Mouse (Mus musculus) liver, embryonic 12.5 days (tissue): ENCODE measurements around the gene Bbof1. TPM values are rescaled to one million over a fixed set of nuclear protein-coding genes. Genes with fewer than 3 reads are reported as not detected.

Experiments
- ATAC-seq: fragments of 200-750 bp; cut with Nextera tagmentation; 2 replicates; pipeline ENCODE4 v1.8.0; 2017; ENCODE audit warnings: moderate number of reproducible peaks, mild to moderate bottlenecking, moderate library complexity
- H3K27ac ChIP-seq: fragments of 300-500 bp; sonication (generic); 2 replicates; pipeline ENCODE4 v1.5.1; 2016; ENCODE audit warnings: mild to moderate bottlenecking
- H3K27me3 ChIP-seq: fragments of 300-500 bp; sonication (generic); replicated peaks from 2 replicates; pipeline ENCODE4 v1.6.1; 2016; ENCODE audit warnings: mild to moderate bottlenecking, moderate library complexity
- H3K36me3 ChIP-seq: fragments of 300-500 bp; sonication (generic); 2 replicates; pipeline ENCODE4 v1.6.1; 2016; ENCODE audit warnings: mild to moderate bottlenecking, moderate library complexity
- H3K4me1 ChIP-seq: fragments of 300-500 bp; sonication (generic); 2 replicates; pipeline ENCODE4 v1.6.1; 2016
- H3K4me2 ChIP-seq: fragments of 300-500 bp; sonication (generic); 2 replicates; pipeline ENCODE4 v1.6.1; 2016; ENCODE audit warnings: mild to moderate bottlenecking, moderate library complexity
- H3K4me3 ChIP-seq: fragments of 300-500 bp; sonication (generic); 2 replicates; pipeline ENCODE4 v1.5.1; 2016; ENCODE audit warnings: mild to moderate bottlenecking, moderate library complexity
- H3K9ac ChIP-seq: fragments of 300-500 bp; sonication (generic); 2 replicates; pipeline ENCODE4 v1.6.1; 2016; ENCODE audit warnings: mild to moderate bottlenecking, moderate library complexity
- H3K9me3 ChIP-seq: fragments of 300-500 bp; sonication (generic); replicated peaks from 2 replicates; pipeline ENCODE4 v1.6.1; 2016; ENCODE audit warnings: mild to moderate bottlenecking, moderate library complexity
- WGBS: fragments of 180-500 bp; shearing (Covaris S2); methylation state at CpG from one replicate; pipeline ENCODE4 v1.1.7; 2016; ENCODE audit not compliant: insufficient replicate concordance; 5-methylcytosine and 5-hydroxymethylcytosine counted together
- polyA plus RNA-seq: library from polyadenylated mRNA; unstranded; fragments of >200 nt; fragmentation: Nextera tagmentation; extraction: Ambion mirVana; gene quantifications from 2 replicates; pipeline ENCODE4 v1.2.1, GENCODE M21; 2016

Bbof1 gene
- polyA plus RNA-seq, 1 experiment from 2014 or later, result 0.51 TPM

GRCm38 (mm10) chr12:84402923-84403322, 5.9 kb upstream of the Bbof1 start:
- no peak overlapping the region for H3K4me3 ChIP-seq
- H3K4me1 ChIP-seq, result peaks cover 24% of the 10 kb centered on the region
- ATAC-seq, result no peak
- H3K36me3 ChIP-seq, result no peaks in the 10 kb centered on the region
- no peaks in the 10 kb centered on the region for H3K27me3 ChIP-seq
- no peaks in the 10 kb centered on the region for H3K9me3 ChIP-seq
- no peak overlapping the region for H3K27ac ChIP-seq
- no peak overlapping the region for H3K9ac ChIP-seq
- no peak overlapping the region for H3K4me2 ChIP-seq
- WGBS, result 59% methylated on average over 9 of the region's 9 CpGs

GRCm38 (mm10) chr12:84404541-84404940, 4.3 kb upstream of the Bbof1 start:
- Histone ChIP-seq H3K4me1 (peaks cover 31% of the 10 kb centered on the region), H3K4me3 (no peak overlapping the region), H3K27me3 (peaks cover 5% of the 10 kb centered on the region), H3K9me3 (no peaks in the 10 kb centered on the region), H3K4me2 (no peak overlapping the region), H3K27ac (no peak overlapping the region), H3K9ac (no peak overlapping the region), H3K36me3 (no peaks in the 10 kb centered on the region)
- WGBS, result 83% methylated on average over 6 of the region's 6 CpGs
- no peak for ATAC-seq

- Histone ChIP-seq H3K9ac (no peak overlapping the region), H3K4me3 (no peak overlapping the region), H3K9me3 (no peaks in the 10 kb centered on the region), H3K4me1 (peaks cover 17% of the 10 kb centered on the region), H3K27ac (no peak overlapping the region), H3K36me3 (no peaks in the 10 kb centered on the region), H3K27me3 (peaks cover 15% of the 10 kb centered on the region), H3K4me2 (no peak overlapping the region)
- 56% methylated on average over 4 of the region's 4 CpGs for whole genome bisulfite sequencing
- ATAC-seq, result no peak
Observed at GRCm38 (mm10) chr12:84407259-84407658, 1.6 kb upstream of the Bbof1 start.

- H3K4me3 ChIP-seq, result peak overlapping the region; percentile 79
- no peaks in the 10 kb centered on the region for H3K9me3 ChIP-seq
- H3K9ac ChIP-seq, result peak overlapping the region; percentile 85
- peak overlapping the region; percentile 93 for H3K4me2 ChIP-seq
- H3K36me3 ChIP-seq, result no peaks in the 10 kb centered on the region
- peak overlapping the region; percentile 84 for H3K27ac ChIP-seq
- ATAC-seq, result peak; percentile 71
- under 1% methylated on average over 49 of the region's 52 CpGs for WGBS
- H3K27me3 ChIP-seq, result peaks cover 15% of the 10 kb centered on the region
- peaks cover 17% of the 10 kb centered on the region for H3K4me1 ChIP-seq
Observed at GRCm38 (mm10) chr12:84407874-84408818, 725 bp upstream of the Bbof1 start.

- H3K9me3 ChIP-seq, result no peaks in the 10 kb centered on the region
- H3K4me2 ChIP-seq, result peak within 1 kb of the TSS; percentile 84
- WGBS, result 2% methylated on average over 50 of the region's 50 CpGs
- H3K36me3 ChIP-seq, result no peaks in the 10 kb centered on the region; the same call in 1 of the 2 replicates
- H3K4me1 ChIP-seq, result peaks cover 9% of the 10 kb centered on the region
- H3K9ac ChIP-seq, result peak within 1 kb of the TSS; percentile 74
- no peaks in the 10 kb centered on the region for H3K27me3 ChIP-seq
- peak; percentile 96 for ATAC-seq
- H3K4me3 ChIP-seq, result peak within 1 kb of the TSS; percentile 64
- H3K27ac ChIP-seq, result peak within 1 kb of the TSS; percentile 81
Observed at GRCm38 (mm10) chr12:84416834-84417604, 8.1 kb downstream of the Bbof1 start, which contains the start of gene Rnf113a2. Rnf113a2 (plus strand) TSS chr12:84417196.

GRCm38 (mm10) chr12:84417605-84417922, 8.7 kb downstream of the Bbof1 start:
- peak overlapping the region; percentile 81 for H3K27ac ChIP-seq
- peaks cover 9% of the 10 kb centered on the region for H3K4me1 ChIP-seq
- H3K27me3 ChIP-seq, result no peaks in the 10 kb centered on the region
- peak overlapping the region; percentile 64 for H3K4me3 ChIP-seq
- no peak for ATAC-seq
- H3K4me2 ChIP-seq, result peak overlapping the region; percentile 84
- H3K9me3 ChIP-seq, result no peaks in the 10 kb centered on the region
- H3K9ac ChIP-seq, result peak overlapping the region; percentile 74
- 31% methylated on average over 18 of the region's 18 CpGs for WGBS
- H3K36me3 ChIP-seq, result no peaks in the 10 kb centered on the region; the same call in 1 of the 2 replicates

GRCm38 (mm10) chr12:84423990-84424389, 15.1 kb downstream of the Bbof1 start:
- Histone ChIP-seq H3K36me3 (no peaks in the 10 kb centered on the region), H3K4me1 (no peaks in the 10 kb centered on the region), H3K27me3 (no peaks in the 10 kb centered on the region), H3K9me3 (no peaks in the 10 kb centered on the region), H3K27ac (no peak overlapping the region), H3K4me3 (no peak overlapping the region), H3K4me2 (no peak overlapping the region), H3K9ac (no peak overlapping the region)
- 44% methylated on average over 3 of the region's 3 CpGs for WGBS
- ATAC-seq, result no peak

GRCm38 (mm10) chr12:84429825-84430224, 21.0 kb downstream of the Bbof1 start:
- no peak overlapping the region for H3K27ac ChIP-seq
- ATAC-seq, result no peak
- no peak overlapping the region for H3K4me3 ChIP-seq
- H3K9me3 ChIP-seq, result no peaks in the 10 kb centered on the region
- H3K4me1 ChIP-seq, result no peaks in the 10 kb centered on the region
- H3K36me3 ChIP-seq, result peaks cover 6% of the 10 kb centered on the region; the same call in 1 of the 2 replicates
- H3K27me3 ChIP-seq, result no peaks in the 10 kb centered on the region
- H3K9ac ChIP-seq, result no peak overlapping the region
- 80% methylated on average over 2 of the region's 2 CpGs for WGBS
- no peak overlapping the region for H3K4me2 ChIP-seq

- no peak for ATAC-seq
- Histone ChIP-seq H3K4me1 (no peaks in the 10 kb centered on the region), H3K27ac (no peak overlapping the region), H3K9ac (no peak overlapping the region), H3K36me3 (0 out of 2 replicates have a peak, but pooled peaks cover 8% of the 10 kb centered on the region), H3K4me2 (no peak overlapping the region), H3K27me3 (0 out of 2 replicates have a peak, but pooled peaks cover 2% of the 10 kb centered on the region), H3K4me3 (no peak overlapping the region), H3K9me3 (no peaks in the 10 kb centered on the region)
- WGBS, result 30% methylated on average over 2 of the region's 2 CpGs
Observed at GRCm38 (mm10) chr12:84438697-84439096, 29.8 kb downstream of the Bbof1 start.

GRCm38 (mm10) chr12:84442526-84442925, 33.7 kb downstream of the Bbof1 start:
- H3K27me3 ChIP-seq, result peaks cover 25% of the 10 kb centered on the region
- H3K4me2 ChIP-seq, result no peak overlapping the region
- no peak overlapping the region for H3K9ac ChIP-seq
- WGBS, result 59% methylated on average over 4 of the region's 4 CpGs
- no peak overlapping the region for H3K4me3 ChIP-seq
- H3K4me1 ChIP-seq, result no peaks in the 10 kb centered on the region
- 0 out of 2 replicates have a peak, but pooled peaks cover 8% of the 10 kb centered on the region for H3K36me3 ChIP-seq
- ATAC-seq, result no peak
- no peaks in the 10 kb centered on the region for H3K9me3 ChIP-seq
- no peak overlapping the region for H3K27ac ChIP-seq

GRCm38 (mm10) chr12:84447386-84447785, 38.5 kb downstream of the Bbof1 start:
- Histone ChIP-seq H3K4me1 (peaks cover 14% of the 10 kb centered on the region), H3K9ac (no peak overlapping the region), H3K4me2 (no peak overlapping the region), H3K36me3 (no peaks in the 10 kb centered on the region), H3K9me3 (no peaks in the 10 kb centered on the region), H3K4me3 (no peak overlapping the region), H3K27me3 (peaks cover 33% of the 10 kb centered on the region), H3K27ac (no peak overlapping the region)
- 50% methylated on average over 1 of the region's 1 CpGs for WGBS
- no peak for ATAC-seq

GRCm38 (mm10) chr12:84448181-84448580, 39.3 kb downstream of the Bbof1 start:
- Histone ChIP-seq H3K9me3 (no peaks in the 10 kb centered on the region), H3K9ac (no peak overlapping the region), H3K27ac (no peak overlapping the region), H3K4me3 (no peak overlapping the region), H3K27me3 (peaks cover 33% of the 10 kb centered on the region), H3K4me1 (peaks cover 22% of the 10 kb centered on the region), H3K4me2 (no peak overlapping the region), H3K36me3 (no peaks in the 10 kb centered on the region)
- 71% methylated on average over 6 of the region's 6 CpGs for WGBS
- no peak for ATAC-seq
